Mouse (Mus musculus) kidney, adult 2 months (tissue): Measurements from ENCODE around the gene Spef2.

Source experiments
- CTCF ChIP-seq: fragments of 200-500 bp; conservative IDR thresholded peaks from 2 replicates; pipeline ENCODE4 v1.5.1; 2011; ENCODE audit warnings: low read depth, mild to moderate bottlenecking, control low read depth, low read length, moderate library complexity, mixed read lengths; ENCODE audit not compliant: insufficient read depth, insufficient read length
- POLR2A ChIP-seq: fragments of 200-500 bp; IDR thresholded peaks from one replicate; pipeline ENCODE4 v1.6.1; 2011; ENCODE audit warnings: low read depth, low read length, control low read depth

DNA sequence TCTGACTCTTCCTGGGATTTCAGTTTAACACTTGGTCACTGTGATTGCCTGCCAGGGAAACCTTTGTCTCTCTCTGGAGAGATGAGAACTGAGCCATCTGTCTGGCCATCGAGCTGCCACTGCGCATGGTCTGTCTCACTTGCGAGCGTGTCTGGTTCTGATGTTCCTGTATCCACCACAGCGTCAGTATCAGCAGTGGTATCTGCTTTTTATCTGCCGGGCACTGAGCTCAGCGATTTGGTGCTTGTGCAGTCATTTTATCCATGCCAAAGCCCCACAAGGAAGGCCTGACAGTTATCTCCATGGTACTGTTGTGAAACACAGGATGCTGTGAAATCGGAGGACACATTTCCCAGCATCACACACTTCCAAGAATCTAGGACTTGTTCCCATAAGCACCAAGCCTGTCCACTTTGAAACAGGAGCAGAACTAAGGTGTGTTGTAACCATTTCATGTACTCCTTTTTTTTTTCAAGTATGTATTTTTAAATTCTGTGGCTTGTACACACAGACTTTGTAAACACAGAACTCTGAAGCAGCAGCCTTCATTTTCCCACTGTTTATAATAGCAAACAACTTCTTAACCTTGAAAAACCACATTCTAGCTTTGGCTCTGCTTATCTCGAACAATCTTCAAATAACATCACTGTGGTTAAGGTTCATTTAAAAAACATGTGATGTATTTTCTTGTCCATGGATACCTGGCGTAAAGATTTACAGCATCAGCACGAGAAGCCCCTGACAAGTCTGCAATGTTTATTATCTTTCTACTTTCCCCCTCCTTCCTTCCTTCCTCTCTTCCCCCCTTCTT lies 168.0 kb downstream of the Spef2 start:
- TF ChIP-seq POLR2A (no peak), CTCF (no peak)
